Mouse (Mus musculus) liver, embryonic 14.5 days (tissue): ENCODE data around the gene Fam50a. TPM values are rescaled to one million over a fixed set of nuclear protein-coding genes. Genes with fewer than 3 reads are reported as not detected.

Experiments
- ATAC-seq: fragments of 200-750 bp; cut with Nextera tagmentation; 2 replicates; pipeline ENCODE4 v1.8.0; 2017; ENCODE audit warnings: moderate number of reproducible peaks, mild to moderate bottlenecking, moderate library complexity; ENCODE audit not compliant: insufficient read depth
- DNase-seq, 3 experiments: peaks; one replicate each; pipeline ENCODE4 v3.0.0-alpha.2; 2012 to 2013; ENCODE audit warnings: low read depth in 3 of 3, low spot score in 3 of 3
- H3K27ac ChIP-seq: fragments of 300-500 bp; sonication (generic); 2 replicates; pipeline ENCODE4 v1.5.1; 2014; ENCODE audit warnings: moderate library complexity, mild to moderate bottlenecking, control low read depth, inconsistent platforms
- H3K27me3 ChIP-seq: fragments of 300-500 bp; sonication (generic); 2 replicates; pipeline ENCODE4 v1.6.1; 2014; ENCODE audit warnings: mild to moderate bottlenecking, low read length, moderate library complexity; ENCODE audit not compliant: control insufficient read depth, insufficient read depth
- H3K36me3 ChIP-seq: fragments of 300-500 bp; sonication (generic); replicated peaks from 2 replicates; pipeline ENCODE4 v1.6.1; 2014; ENCODE audit warnings: low read depth; ENCODE audit not compliant: control insufficient read depth, insufficient read depth
- H3K4me1 ChIP-seq, 2 experiments: fragments of 200-500 bp in 1 of 2; fragments of 300-500 bp in 1 of 2; sonication (generic) in 1 of 2; replicated peaks; 2 replicates each; pipeline ENCODE4 v1.6.1; 2012 to 2014; ENCODE audit warnings: antibody characterized with exemption in 1 of 2, inconsistent platforms in 1 of 2, low read length in 1 of 2; ENCODE audit not compliant: control insufficient read depth in 2 of 2, insufficient read depth in 2 of 2
- H3K4me2 ChIP-seq: fragments of 300-500 bp; sonication (generic); 2 replicates; pipeline ENCODE4 v1.6.1; 2014; ENCODE audit warnings: low read depth, mild to moderate bottlenecking, control low read depth, moderate library complexity
- H3K4me3 ChIP-seq, 2 experiments: fragments of 200-500 bp in 1 of 2; fragments of 300-500 bp in 1 of 2; sonication (generic) in 1 of 2; 2 replicates each; pipeline ENCODE4 v1.5.1; 2012 to 2014; ENCODE audit warnings: low read depth in 2 of 2, low read length in 2 of 2, mild to moderate bottlenecking in 2 of 2, control low read depth in 1 of 2, inconsistent platforms in 1 of 2, moderate library complexity in 1 of 2; ENCODE audit not compliant: insufficient read depth in 1 of 2
- H3K9ac ChIP-seq: fragments of 300-500 bp; sonication (generic); replicated peaks from 2 replicates; pipeline ENCODE4 v1.6.1; 2014; ENCODE audit warnings: mild to moderate bottlenecking, control low read depth, moderate library complexity
- H3K9me3 ChIP-seq: fragments of 300-500 bp; sonication (generic); 2 replicates; pipeline ENCODE4 v1.6.1; 2016; ENCODE audit warnings: low read length, mixed read lengths; ENCODE audit not compliant: control insufficient read depth
- CTCF ChIP-seq: IDR thresholded peaks from 2 replicates; pipeline ENCODE4 v1.5.1; 2016; ENCODE audit warnings: antibody characterized with exemption, low read depth, control low read depth
- EP300 ChIP-seq: IDR thresholded peaks from 2 replicates; pipeline ENCODE4 v1.6.1; 2016; ENCODE audit warnings: antibody characterized with exemption, low read depth
- WGBS: fragments of 180-500 bp; shearing (Covaris S2); extraction: QIAGEN DNeasy Blood & Tissue Kit; methylation state at CpG from one replicate; pipeline ENCODE4 v1.1.7; 2014; ENCODE audit not compliant: insufficient replicate concordance; 5-methylcytosine and 5-hydroxymethylcytosine counted together
- polyA plus RNA-seq, 2 experiments: library from polyadenylated mRNA; depleted of rRNA in 1 of 2; stranded (reverse) in 1 of 2; unstranded in 1 of 2; fragments of >200 nt; fragmentation: Nextera tagmentation in 1 of 2; extraction: Ambion mirVana in 1 of 2; gene quantifications; 2 replicates each; pipeline versions ENCODE4 v1.2.1 to v1.2.3; 2012 to 2014

Fam50a gene
- polyA plus RNA-seq (2012; rRNA removed) (8.2 and 21.3 TPM in 2 replicates), polyA plus RNA-seq (2014; fragmentation: Nextera tagmentation; extraction: Ambion mirVana) (20.7 and 26.4 TPM in 2 replicates)

DNA sequence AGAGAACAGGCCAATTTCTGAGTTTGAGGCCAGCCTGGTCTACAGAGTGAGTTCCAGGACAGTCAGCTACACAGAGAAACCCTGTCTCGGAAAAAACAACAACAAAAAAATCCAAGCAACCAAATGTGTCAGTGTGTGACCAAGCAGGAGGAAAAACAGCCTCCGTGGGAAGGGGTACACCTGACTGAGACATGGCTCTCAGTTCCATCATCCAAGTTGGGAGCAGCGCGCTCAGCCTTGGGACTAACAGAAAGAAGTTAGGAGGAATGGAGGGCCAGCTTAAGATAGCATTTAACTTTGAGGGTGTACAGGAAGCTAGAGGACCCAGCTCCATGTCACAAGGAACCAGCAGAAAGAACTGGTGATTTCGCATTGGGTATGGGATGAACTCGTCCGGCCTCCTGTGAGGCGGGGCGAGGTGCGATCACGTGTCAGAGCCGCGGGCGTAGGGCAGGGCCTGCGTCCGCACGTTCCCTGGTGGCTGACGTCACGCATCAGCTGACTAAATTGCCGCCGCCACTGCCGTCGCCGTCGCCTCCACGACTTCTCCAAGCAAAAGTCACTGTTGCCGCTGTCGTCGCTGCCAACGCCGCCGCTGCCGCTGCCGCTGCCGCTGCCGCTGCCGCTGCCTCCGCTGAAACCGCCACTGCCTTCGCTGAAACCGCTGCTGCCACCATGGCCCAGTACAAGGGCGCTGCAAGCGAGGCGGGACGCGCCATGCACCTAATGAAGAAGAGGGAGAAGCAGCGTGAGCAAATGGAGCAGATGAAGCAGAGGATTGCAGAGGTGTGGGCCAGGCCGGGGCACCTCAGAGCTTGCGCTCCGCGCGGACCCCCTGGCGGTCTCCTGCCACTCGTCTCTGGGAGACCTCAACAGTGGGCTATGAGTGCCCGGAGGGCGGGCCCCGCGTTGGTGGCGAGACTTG lies at the start of gene Fam50a:
Gene Fam50a (plus strand): TSS at position 494 of the 925 bp plus-strand sequence.
- peaks cover 0 to 15% of the 10 kb centered on the region in 2 experiments; a peak in 3 of 4 replicates for H3K4me1 ChIP-seq
- ATAC-seq: peak; percentile 96
- peaks cover 7% of the 10 kb centered on the region for H3K36me3 ChIP-seq
- peak within 1 kb of the TSS; percentile 71 for H3K27ac ChIP-seq
- peak; percentile 74 to 76 (median 75) for DNase-seq
- WGBS: 14% methylated on average over 59 of the region's 59 CpGs
- H3K4me3 ChIP-seq: peak within 1 kb of the TSS; percentile 74 to 76
- H3K9me3 ChIP-seq: no peaks in the 10 kb centered on the region
- no peaks in the 10 kb centered on the region for H3K27me3 ChIP-seq
- peak within 1 kb of the TSS; percentile 87 for H3K4me2 ChIP-seq
- no peak for TF ChIP-seq EP300
- no peak for TF ChIP-seq CTCF
- peak within 1 kb of the TSS; percentile 84 for H3K9ac ChIP-seq

DNA sequence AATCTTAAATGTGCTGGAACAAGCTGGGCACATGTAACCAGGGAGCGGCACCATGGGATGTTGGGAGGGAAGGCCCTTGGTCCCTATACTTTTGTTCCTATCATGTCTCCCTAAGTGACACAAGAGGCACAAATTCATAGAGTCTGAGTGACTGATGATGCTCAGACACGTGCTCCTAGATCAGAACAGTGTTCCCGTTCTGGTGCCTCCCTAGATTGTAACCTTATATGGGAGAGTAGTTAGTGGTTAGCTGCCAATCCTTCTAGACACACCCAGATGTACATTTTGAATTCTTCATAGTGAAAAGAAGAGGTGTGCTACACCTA lies 43.1 kb upstream of the Fam50a start:
- H3K9ac ChIP-seq: peak overlapping the region; percentile 71
- H3K27me3 ChIP-seq: no peaks in the 10 kb centered on the region
- ATAC-seq (0 out of 2 replicates have a peak, but pooled peaks have one; percentile 2), DNase-seq (no peak)
- peak overlapping the region; percentile 75 for H3K4me2 ChIP-seq
- peak overlapping the region; percentile 72 to 99 for H3K4me3 ChIP-seq
- 31% methylated on average over 3 of the region's 3 CpGs for WGBS
- TF ChIP-seq CTCF: no peak
- TF ChIP-seq EP300: no peak
- peaks cover 10% of the 10 kb centered on the region; the same call in 1 of the 2 replicates for H3K36me3 ChIP-seq
- H3K27ac ChIP-seq: peak overlapping the region; percentile 89
- no peaks in the 10 kb centered on the region for H3K9me3 ChIP-seq
- peaks cover 3 to 7% of the 10 kb centered on the region in 2 experiments; a peak in 3 of 4 replicates for H3K4me1 ChIP-seq

DNA sequence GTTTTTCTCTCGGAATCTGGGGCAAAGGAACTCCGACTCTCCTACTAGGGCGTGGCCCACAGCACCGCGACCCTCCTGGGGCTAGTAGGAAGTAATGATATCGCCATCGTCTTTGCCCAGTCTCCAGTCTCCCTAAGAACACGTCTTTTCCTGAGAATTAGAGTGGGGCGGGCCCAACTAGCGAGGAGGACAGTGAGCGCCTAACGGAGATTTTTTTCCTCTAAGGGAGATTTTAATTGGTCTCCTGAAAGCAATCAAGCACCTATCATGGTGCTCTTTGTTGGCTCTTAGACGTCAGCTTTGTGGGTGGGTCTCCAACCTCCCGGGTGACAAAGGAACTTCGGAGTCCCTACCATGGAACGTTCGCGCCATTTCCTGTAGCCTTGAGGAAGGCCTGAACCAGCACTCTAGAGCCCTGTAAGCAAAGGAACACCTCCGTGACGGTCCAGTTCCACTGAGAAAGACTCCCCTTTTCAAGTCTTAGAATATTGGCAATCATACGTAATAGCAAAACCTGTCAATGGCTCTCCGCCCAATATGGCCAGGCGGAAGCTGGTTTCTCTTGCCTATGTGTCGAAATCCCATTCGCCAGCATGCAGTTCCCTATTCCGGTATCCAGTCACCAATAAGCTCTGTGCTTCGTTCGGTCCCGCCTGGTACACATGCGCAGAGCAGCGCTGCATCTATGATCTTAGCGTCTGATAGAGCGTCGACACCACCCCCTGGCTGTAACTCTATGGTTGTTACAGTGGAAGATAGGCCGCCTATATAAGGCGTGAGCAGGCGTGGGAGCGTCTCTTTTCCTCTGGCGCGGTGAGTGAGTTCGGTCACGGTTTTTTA lies 42.6 kb upstream of the Fam50a start, which contains the start of gene Rpl10:
Gene Rpl10 (plus strand): TSS at position 751 of the 840 bp plus-strand sequence.
- Histone ChIP-seq H3K4me1 (peaks cover 3 to 7% of the 10 kb centered on the region in 2 experiments; a peak in 3 of 4 replicates), H3K9ac (peak within 1 kb of the TSS; percentile 88), H3K36me3 (peaks cover 10% of the 10 kb centered on the region; the same call in 1 of the 2 replicates), H3K4me3 (peak within 1 kb of the TSS; percentile 72 to 99), H3K27ac (peak within 1 kb of the TSS; percentile 89), H3K9me3 (no peaks in the 10 kb centered on the region), H3K27me3 (no peaks in the 10 kb centered on the region), H3K4me2 (peak within 1 kb of the TSS; percentile 75)
- WGBS: 13% methylated on average over 42 of the region's 42 CpGs
- ATAC-seq (peak; percentile 92), DNase-seq (peak; percentile 91 to 93 (median 93))
- TF ChIP-seq EP300: peak; percentile 31
- peak; percentile 60 for TF ChIP-seq CTCF

DNA sequence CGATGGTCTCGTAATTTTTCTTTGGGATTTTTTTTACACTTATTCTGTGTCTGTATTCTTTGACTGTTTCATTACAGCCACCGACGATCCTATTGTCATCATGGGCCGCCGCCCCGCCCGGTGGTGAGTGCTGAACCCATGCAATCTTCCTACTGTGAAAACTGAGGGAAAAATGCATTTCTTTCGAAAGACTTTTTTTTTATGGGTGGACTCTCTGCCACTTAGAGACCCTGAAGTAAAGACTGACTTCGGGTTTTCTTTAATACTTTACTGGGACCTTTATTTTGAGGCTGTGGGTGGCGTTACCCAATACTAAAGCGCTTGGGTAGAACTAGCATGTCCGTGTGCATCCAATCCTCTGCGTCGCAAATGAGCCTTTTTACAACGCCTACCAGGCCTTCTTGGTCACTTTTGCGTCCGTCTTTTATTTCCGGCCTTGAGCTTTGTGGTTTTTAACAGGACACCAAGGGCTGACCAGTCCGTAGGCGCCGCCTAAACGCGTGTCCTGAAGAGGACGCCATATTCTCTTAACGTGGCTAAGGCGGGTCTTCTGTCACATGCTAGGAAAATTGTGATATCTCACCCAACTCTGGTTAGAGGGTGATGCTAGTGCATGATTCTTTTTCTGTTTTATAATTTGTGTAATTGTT lies 41.8 kb upstream of the Fam50a start:
- no peak for DNase-seq
- H3K4me3 ChIP-seq: peak overlapping the region; percentile 72 to 99
- no peaks in the 10 kb centered on the region for H3K27me3 ChIP-seq
- no peak for ATAC-seq
- H3K36me3 ChIP-seq: peaks cover 10% of the 10 kb centered on the region; the same call in 1 of the 2 replicates
- peaks cover 3 to 7% of the 10 kb centered on the region in 2 experiments; a peak in 3 of 4 replicates for H3K4me1 ChIP-seq
- peak overlapping the region; percentile 72 for H3K4me2 ChIP-seq
- TF ChIP-seq EP300 (no peak), CTCF (no peak)
- peak overlapping the region; percentile 88 for H3K9ac ChIP-seq
- 11% methylated on average over 27 of the region's 27 CpGs for WGBS
- peak overlapping the region; percentile 62 for H3K27ac ChIP-seq
- no peaks in the 10 kb centered on the region for H3K9me3 ChIP-seq
